Mouse (Mus musculus) liver, embryonic 11.5 days (tissue): Measurements from ENCODE around the gene B3galt5. TPM values are rescaled to one million over a fixed set of nuclear protein-coding genes. Genes with fewer than 3 reads are reported as not detected.

Experiments
- ATAC-seq: fragments of 200-750 bp; cut with Nextera tagmentation; replicated peaks from 2 replicates; pipeline ENCODE4 v1.8.0; 2017; ENCODE audit warnings: moderate number of reproducible peaks, mild to moderate bottlenecking, moderate TSS enrichment, moderate library complexity; ENCODE audit not compliant: low FRiP score
- DNase-seq: peaks from one replicate; pipeline ENCODE4 v3.0.0-alpha.2; 2017; ENCODE audit warnings: low spot score
- H3K27ac ChIP-seq: fragments of 300-500 bp; sonication (generic); 2 replicates; pipeline ENCODE4 v1.5.1; 2014; ENCODE audit warnings: mild to moderate bottlenecking, low read depth, low read length, control low read depth
- H3K27me3 ChIP-seq: fragments of 300-500 bp; sonication (generic); replicated peaks from 2 replicates; pipeline ENCODE4 v1.6.1; 2014; ENCODE audit warnings: low read length, mixed read lengths; ENCODE audit not compliant: control insufficient read depth, insufficient read depth
- H3K36me3 ChIP-seq: fragments of 300-500 bp; sonication (generic); 2 replicates; pipeline ENCODE4 v1.6.1; 2014; ENCODE audit warnings: mild to moderate bottlenecking, low read length, moderate library complexity, mixed read lengths; ENCODE audit not compliant: control insufficient read depth, insufficient read depth
- H3K4me1 ChIP-seq: fragments of 300-500 bp; sonication (generic); replicated peaks from 2 replicates; pipeline ENCODE4 v1.6.1; 2014; ENCODE audit warnings: low read length, mixed read lengths; ENCODE audit not compliant: control insufficient read depth, insufficient read depth
- H3K4me2 ChIP-seq: fragments of 300-500 bp; sonication (generic); 2 replicates; pipeline ENCODE4 v1.6.1; 2014; ENCODE audit warnings: mild to moderate bottlenecking, control low read depth, moderate library complexity
- H3K4me3 ChIP-seq: fragments of 300-500 bp; sonication (generic); 2 replicates; pipeline ENCODE4 v1.5.1; 2014; ENCODE audit warnings: low read depth, low read length, control low read depth
- H3K9ac ChIP-seq: fragments of 300-500 bp; sonication (generic); 2 replicates; pipeline ENCODE4 v1.6.1; 2014; ENCODE audit warnings: low read depth, low read length, control low read depth
- H3K9me3 ChIP-seq: fragments of 300-500 bp; sonication (generic); 2 replicates; pipeline ENCODE4 v1.6.1; 2016; ENCODE audit warnings: low read length, inconsistent platforms, mixed read lengths; ENCODE audit not compliant: control insufficient read depth
- WGBS: fragments of 180-500 bp; shearing (Covaris S2); extraction: QIAGEN DNeasy Blood & Tissue Kit; methylation state at CpG from one replicate; pipeline ENCODE4 v1.1.7; 2014; 5-methylcytosine and 5-hydroxymethylcytosine counted together
- polyA plus RNA-seq: library from polyadenylated mRNA; unstranded; fragments of >200 nt; fragmentation: Nextera tagmentation; extraction: Ambion mirVana; gene quantifications from 2 replicates; pipeline ENCODE4 v1.2.1, GENCODE M21; 2014

Gene B3galt5
- polyA plus RNA-seq, 1 experiment from 2014 or later = 0.11 TPM

- Histone ChIP-seq H3K9me3 (no peaks in the 10 kb centered on the region), H3K9ac (no peak overlapping the region), H3K27ac (no peak overlapping the region), H3K4me1 (no peaks in the 10 kb centered on the region), H3K27me3 (no peaks in the 10 kb centered on the region), H3K4me3 (no peak overlapping the region), H3K36me3 (no peaks in the 10 kb centered on the region), H3K4me2 (no peak overlapping the region)
- ATAC-seq (no peak), DNase-seq (no peak)
- 89% methylated on average over 4 of the region's 4 CpGs for WGBS
Measured at GRCm38 (mm10) chr16:96213027-96213426, 22.6 kb upstream of the B3galt5 start.

- DNase-seq = no peak
- H3K27ac ChIP-seq = no peak overlapping the region
- no peaks in the 10 kb centered on the region for H3K27me3 ChIP-seq
- H3K4me2 ChIP-seq = no peak overlapping the region
- H3K9ac ChIP-seq = no peak overlapping the region
- H3K36me3 ChIP-seq = no peaks in the 10 kb centered on the region
- 72% methylated on average over 5 of the region's 5 CpGs for WGBS
- no peak overlapping the region for H3K4me3 ChIP-seq
- no peak for ATAC-seq
- H3K4me1 ChIP-seq = no peaks in the 10 kb centered on the region
- no peaks in the 10 kb centered on the region for H3K9me3 ChIP-seq
Measured at GRCm38 (mm10) chr16:96221491-96221890, 14.1 kb upstream of the B3galt5 start.

GRCm38 (mm10) chr16:96221959-96222358, 13.6 kb upstream of the B3galt5 start:
- no peak overlapping the region for H3K4me2 ChIP-seq
- no peak overlapping the region for H3K4me3 ChIP-seq
- no peaks in the 10 kb centered on the region for H3K36me3 ChIP-seq
- H3K27me3 ChIP-seq = no peaks in the 10 kb centered on the region
- no peak overlapping the region for H3K9ac ChIP-seq
- H3K9me3 ChIP-seq = no peaks in the 10 kb centered on the region
- H3K4me1 ChIP-seq = no peaks in the 10 kb centered on the region
- no peak for ATAC-seq
- 72% methylated on average over 3 of the region's 3 CpGs for WGBS
- no peak for DNase-seq
- no peak overlapping the region for H3K27ac ChIP-seq

- no peak overlapping the region for H3K9ac ChIP-seq
- H3K36me3 ChIP-seq = no peaks in the 10 kb centered on the region
- no peak overlapping the region for H3K4me3 ChIP-seq
- H3K9me3 ChIP-seq = no peaks in the 10 kb centered on the region
- no peak for DNase-seq
- ATAC-seq = no peak
- no peaks in the 10 kb centered on the region for H3K27me3 ChIP-seq
- H3K4me2 ChIP-seq = no peak overlapping the region
- WGBS = 64% methylated on average over 1 of the region's 1 CpGs
- no peaks in the 10 kb centered on the region for H3K4me1 ChIP-seq
- no peak overlapping the region for H3K27ac ChIP-seq
Measured at GRCm38 (mm10) chr16:96222452-96222851, 13.1 kb upstream of the B3galt5 start.

GRCm38 (mm10) chr16:96228438-96228837, 7.2 kb upstream of the B3galt5 start:
- WGBS = 77% methylated on average over 13 of the region's 13 CpGs
- Histone ChIP-seq H3K27ac (no peak overlapping the region), H3K9me3 (no peaks in the 10 kb centered on the region), H3K4me3 (no peak overlapping the region), H3K4me1 (no peaks in the 10 kb centered on the region), H3K9ac (no peak overlapping the region), H3K27me3 (no peaks in the 10 kb centered on the region), H3K4me2 (no peak overlapping the region), H3K36me3 (no peaks in the 10 kb centered on the region)
- ATAC-seq (no peak), DNase-seq (no peak)

GRCm38 (mm10) chr16:96229044-96229555, 6.5 kb upstream of the B3galt5 start:
- Histone ChIP-seq H3K4me3 (no peak overlapping the region), H3K9me3 (no peaks in the 10 kb centered on the region), H3K27me3 (no peaks in the 10 kb centered on the region), H3K36me3 (no peaks in the 10 kb centered on the region), H3K4me2 (no peak overlapping the region), H3K4me1 (no peaks in the 10 kb centered on the region), H3K27ac (no peak overlapping the region), H3K9ac (no peak overlapping the region)
- DNase-seq (no peak), ATAC-seq (no peak)
- WGBS = 69% methylated on average over 8 of the region's 8 CpGs

- H3K4me3 ChIP-seq = no peak overlapping the region
- no peaks in the 10 kb centered on the region for H3K4me1 ChIP-seq
- H3K27me3 ChIP-seq = no peaks in the 10 kb centered on the region
- no peaks in the 10 kb centered on the region for H3K36me3 ChIP-seq
- H3K4me2 ChIP-seq = no peak overlapping the region
- no peak overlapping the region for H3K9ac ChIP-seq
- 32% methylated on average over 11 of the region's 11 CpGs for WGBS
- ATAC-seq (peak; percentile 57; the same call in 1 of the 2 replicates), DNase-seq (peak; percentile 58)
- H3K9me3 ChIP-seq = no peaks in the 10 kb centered on the region
- no peak overlapping the region for H3K27ac ChIP-seq
Measured at GRCm38 (mm10) chr16:96230411-96230810, 5.2 kb upstream of the B3galt5 start.

GRCm38 (mm10) chr16:96231251-96231650, 4.3 kb upstream of the B3galt5 start:
- no peaks in the 10 kb centered on the region for H3K27me3 ChIP-seq
- 84% methylated on average over 4 of the region's 4 CpGs for WGBS

GRCm38 (mm10) chr16:96231974-96232373, 3.6 kb upstream of the B3galt5 start:
- ATAC-seq (no peak), DNase-seq (no peak)
- no peaks in the 10 kb centered on the region for H3K9me3 ChIP-seq
- H3K27me3 ChIP-seq = no peaks in the 10 kb centered on the region
- no peaks in the 10 kb centered on the region for H3K36me3 ChIP-seq
- no peaks in the 10 kb centered on the region for H3K4me1 ChIP-seq
- no peak overlapping the region for H3K4me3 ChIP-seq
- H3K27ac ChIP-seq = no peak overlapping the region
- no peak overlapping the region for H3K4me2 ChIP-seq
- WGBS = 77% methylated on average over 8 of the region's 8 CpGs
- no peak overlapping the region for H3K9ac ChIP-seq

More at GRCm38 (mm10) chr16:96231251-96231650, 4.3 kb upstream of the B3galt5 start:
- no peaks in the 10 kb centered on the region for H3K4me1 ChIP-seq
- H3K4me3 ChIP-seq = no peak overlapping the region
- no peak overlapping the region for H3K27ac ChIP-seq
- DNase-seq (no peak), ATAC-seq (no peak)
- no peaks in the 10 kb centered on the region for H3K36me3 ChIP-seq
- H3K9me3 ChIP-seq = no peaks in the 10 kb centered on the region
- H3K4me2 ChIP-seq = no peak overlapping the region
- H3K9ac ChIP-seq = no peak overlapping the region
